Mouse (Mus musculus): ENCODE data around the gene Padi6. TPM values are rescaled to one million over a fixed set of nuclear protein-coding genes. Genes with fewer than 3 reads are reported as not detected.

Gene Padi6
- not detected in 2 replicates for polyA plus RNA-seq (2015; fragmentation: Nextera tagmentation; extraction: Ambion mirVana)

DNA sequence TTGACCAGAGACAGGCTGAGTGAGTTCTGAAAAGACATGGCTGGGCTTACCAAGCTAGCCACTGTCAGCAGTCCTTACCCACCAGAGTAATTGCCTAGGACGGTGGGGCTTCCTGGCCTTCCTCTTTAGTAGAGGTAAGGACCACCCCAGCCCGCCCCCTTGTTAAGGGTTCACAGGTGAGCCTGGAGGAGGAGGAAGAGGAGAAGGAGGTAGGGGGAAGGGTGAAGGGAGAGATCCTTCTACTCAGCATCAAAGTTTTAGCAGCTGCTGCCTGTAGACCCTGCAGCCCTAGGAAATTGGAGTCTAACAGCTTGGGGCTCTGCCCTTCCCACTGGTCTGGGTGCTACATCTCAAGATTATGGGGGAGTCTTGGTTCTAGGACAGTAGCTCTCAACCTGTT is at the start of gene Padi6:
Gene Padi6, minus strand, starts transcription at position 101 of the 400 bp plus-strand sequence.
- H3K4me2 ChIP-seq (ENCODE audit: low read depth, low read length), result no peak within 1 kb of the TSS
- no peak within 1 kb of the TSS for H3K4me3 ChIP-seq (ENCODE audit: low read depth, low read length)
- H3K9me3 ChIP-seq (replicated peaks; ENCODE audit: control insufficient read depth, low read length), result no peaks in the 10 kb centered on the region
- 57% methylated on average over 2 of the region's 2 CpGs for WGBS (ENCODE audit: insufficient replicate concordance)
- H3K27me3 ChIP-seq (ENCODE audit: control insufficient read depth, insufficient read depth, low read depth, low read length), result no peaks in the 10 kb centered on the region
- no peak for ATAC-seq (ENCODE audit: low read depth)
- no peaks in the 10 kb centered on the region for H3K4me1 ChIP-seq (ENCODE audit: control insufficient read depth, low read depth, low read length)
- H3K27ac ChIP-seq (ENCODE audit: low read length), result no peak within 1 kb of the TSS
- no peak within 1 kb of the TSS for H3K9ac ChIP-seq (ENCODE audit: low read depth, low read length)
- H3K36me3 ChIP-seq (ENCODE audit: control insufficient read depth, insufficient read depth), result no peaks in the 10 kb centered on the region

GRCm38 (mm10) chr4:140791071-140791470 is 48.6 kb upstream of the Padi6 start:
- 65% methylated on average over 16 of the region's 16 CpGs for WGBS (ENCODE audit: insufficient replicate concordance)
- Histone ChIP-seq H3K9me3 (replicated peaks; ENCODE audit: control insufficient read depth, low read length) (no peaks in the 10 kb centered on the region), H3K27me3 (ENCODE audit: control insufficient read depth, insufficient read depth, low read depth, low read length) (no peaks in the 10 kb centered on the region), H3K4me3 (ENCODE audit: low read depth, low read length) (no peak overlapping the region), H3K36me3 (ENCODE audit: control insufficient read depth, insufficient read depth) (no peaks in the 10 kb centered on the region), H3K9ac (ENCODE audit: low read depth, low read length) (no peak overlapping the region), H3K4me1 (ENCODE audit: control insufficient read depth, low read depth, low read length) (no peaks in the 10 kb centered on the region), H3K4me2 (ENCODE audit: low read depth, low read length) (no peak overlapping the region), H3K27ac (ENCODE audit: low read length) (no peak overlapping the region)
- no peak for ATAC-seq (ENCODE audit: low read depth)

- H3K9me3 ChIP-seq (replicated peaks; ENCODE audit: control insufficient read depth, low read length), result no peaks in the 10 kb centered on the region
- no peaks in the 10 kb centered on the region for H3K36me3 ChIP-seq (ENCODE audit: control insufficient read depth, insufficient read depth)
- no peaks in the 10 kb centered on the region for H3K4me1 ChIP-seq (ENCODE audit: control insufficient read depth, low read depth, low read length)
- ATAC-seq (ENCODE audit: low read depth), result no peak
- no peaks in the 10 kb centered on the region for H3K27me3 ChIP-seq (ENCODE audit: control insufficient read depth, insufficient read depth, low read depth, low read length)
- no peak overlapping the region for H3K4me3 ChIP-seq (ENCODE audit: low read depth, low read length)
- no peak overlapping the region for H3K27ac ChIP-seq (ENCODE audit: low read length)
- no peak overlapping the region for H3K4me2 ChIP-seq (ENCODE audit: low read depth, low read length)
- no peak overlapping the region for H3K9ac ChIP-seq (ENCODE audit: low read depth, low read length)
- WGBS (ENCODE audit: insufficient replicate concordance), result 73% methylated on average over 4 of the region's 4 CpGs
Observed at GRCm38 (mm10) chr4:140789983-140790382, 47.5 kb upstream of the Padi6 start.

- Histone ChIP-seq H3K4me1 (ENCODE audit: control insufficient read depth, low read depth, low read length) (no peaks in the 10 kb centered on the region), H3K9ac (ENCODE audit: low read depth, low read length) (no peak overlapping the region), H3K4me3 (ENCODE audit: low read depth, low read length) (no peak overlapping the region), H3K36me3 (ENCODE audit: control insufficient read depth, insufficient read depth) (no peaks in the 10 kb centered on the region), H3K9me3 (replicated peaks; ENCODE audit: control insufficient read depth, low read length) (no peaks in the 10 kb centered on the region; the same call in 1 of the 2 replicates), H3K27me3 (ENCODE audit: control insufficient read depth, insufficient read depth, low read depth, low read length) (no peaks in the 10 kb centered on the region), H3K4me2 (ENCODE audit: low read depth, low read length) (no peak overlapping the region), H3K27ac (ENCODE audit: low read length) (peak overlapping the region; percentile 15; the same call in 1 of the 2 replicates)
- WGBS (ENCODE audit: insufficient replicate concordance), result 45% methylated on average over 6 of the region's 6 CpGs
- no peak for ATAC-seq (ENCODE audit: low read depth)
Observed at GRCm38 (mm10) chr4:140788983-140789382, 46.5 kb upstream of the Padi6 start.

GRCm38 (mm10) chr4:140788264-140788663 is 45.8 kb upstream of the Padi6 start:
- ATAC-seq (ENCODE audit: low read depth), result no peak
- Histone ChIP-seq H3K27me3 (ENCODE audit: control insufficient read depth, insufficient read depth, low read depth, low read length) (no peaks in the 10 kb centered on the region), H3K4me1 (ENCODE audit: control insufficient read depth, low read depth, low read length) (no peaks in the 10 kb centered on the region), H3K4me3 (ENCODE audit: low read depth, low read length) (no peak overlapping the region), H3K9ac (ENCODE audit: low read depth, low read length) (no peak overlapping the region), H3K4me2 (ENCODE audit: low read depth, low read length) (no peak overlapping the region), H3K27ac (ENCODE audit: low read length) (peak overlapping the region; percentile 67), H3K9me3 (replicated peaks; ENCODE audit: control insufficient read depth, low read length) (no peaks in the 10 kb centered on the region; the same call in 1 of the 2 replicates), H3K36me3 (ENCODE audit: control insufficient read depth, insufficient read depth) (no peaks in the 10 kb centered on the region)
- WGBS (ENCODE audit: insufficient replicate concordance), result 43% methylated on average over 6 of the region's 6 CpGs

GRCm38 (mm10) chr4:140787414-140787813 is 45.0 kb upstream of the Padi6 start:
- ATAC-seq (ENCODE audit: low read depth), result peak; percentile 40
- Histone ChIP-seq H3K4me3 (ENCODE audit: low read depth, low read length) (no peak overlapping the region), H3K27me3 (ENCODE audit: control insufficient read depth, insufficient read depth, low read depth, low read length) (no peaks in the 10 kb centered on the region), H3K4me2 (ENCODE audit: low read depth, low read length) (no peak overlapping the region), H3K9ac (ENCODE audit: low read depth, low read length) (no peak overlapping the region), H3K27ac (ENCODE audit: low read length) (peak overlapping the region; percentile 67), H3K36me3 (ENCODE audit: control insufficient read depth, insufficient read depth) (no peaks in the 10 kb centered on the region), H3K9me3 (replicated peaks; ENCODE audit: control insufficient read depth, low read length) (no peaks in the 10 kb centered on the region; the same call in 1 of the 2 replicates), H3K4me1 (ENCODE audit: control insufficient read depth, low read depth, low read length) (no peaks in the 10 kb centered on the region)
- 26% methylated on average over 4 of the region's 4 CpGs for WGBS (ENCODE audit: insufficient replicate concordance)

DNA sequence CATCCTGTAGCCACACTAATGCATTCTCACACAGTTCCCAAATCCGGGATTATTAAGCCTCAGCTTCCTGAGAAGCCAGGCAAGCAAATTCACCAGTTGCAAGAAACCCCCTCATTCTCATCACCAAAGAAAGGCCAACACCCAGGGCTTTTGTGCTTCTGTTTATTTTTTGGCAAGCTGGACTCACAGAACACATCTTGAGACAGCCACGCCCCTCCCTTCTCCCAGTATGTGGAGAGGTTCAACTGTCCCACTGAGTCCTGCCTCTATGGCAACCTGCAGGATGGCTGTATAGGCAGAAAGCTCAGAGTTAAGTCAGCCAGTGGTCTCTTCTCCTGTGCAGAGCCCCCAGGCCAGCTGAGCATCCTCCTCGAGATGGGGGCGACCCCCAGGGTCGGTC is 42.8 kb upstream of the Padi6 start:
- WGBS (ENCODE audit: insufficient replicate concordance), result 61% methylated on average over 5 of the region's 5 CpGs
- H3K27ac ChIP-seq (ENCODE audit: low read length), result no peak overlapping the region
- H3K9ac ChIP-seq (ENCODE audit: low read depth, low read length), result no peak overlapping the region
- H3K36me3 ChIP-seq (ENCODE audit: control insufficient read depth, insufficient read depth), result no peaks in the 10 kb centered on the region
- ATAC-seq (ENCODE audit: low read depth), result no peak
- H3K4me2 ChIP-seq (ENCODE audit: low read depth, low read length), result no peak overlapping the region
- H3K27me3 ChIP-seq (ENCODE audit: control insufficient read depth, insufficient read depth, low read depth, low read length), result no peaks in the 10 kb centered on the region
- H3K9me3 ChIP-seq (replicated peaks; ENCODE audit: control insufficient read depth, low read length), result no peaks in the 10 kb centered on the region; the same call in 1 of the 2 replicates
- H3K4me3 ChIP-seq (ENCODE audit: low read depth, low read length), result no peak overlapping the region
- H3K4me1 ChIP-seq (ENCODE audit: control insufficient read depth, low read depth, low read length), result no peaks in the 10 kb centered on the region; the same call in 1 of the 2 replicates

DNA sequence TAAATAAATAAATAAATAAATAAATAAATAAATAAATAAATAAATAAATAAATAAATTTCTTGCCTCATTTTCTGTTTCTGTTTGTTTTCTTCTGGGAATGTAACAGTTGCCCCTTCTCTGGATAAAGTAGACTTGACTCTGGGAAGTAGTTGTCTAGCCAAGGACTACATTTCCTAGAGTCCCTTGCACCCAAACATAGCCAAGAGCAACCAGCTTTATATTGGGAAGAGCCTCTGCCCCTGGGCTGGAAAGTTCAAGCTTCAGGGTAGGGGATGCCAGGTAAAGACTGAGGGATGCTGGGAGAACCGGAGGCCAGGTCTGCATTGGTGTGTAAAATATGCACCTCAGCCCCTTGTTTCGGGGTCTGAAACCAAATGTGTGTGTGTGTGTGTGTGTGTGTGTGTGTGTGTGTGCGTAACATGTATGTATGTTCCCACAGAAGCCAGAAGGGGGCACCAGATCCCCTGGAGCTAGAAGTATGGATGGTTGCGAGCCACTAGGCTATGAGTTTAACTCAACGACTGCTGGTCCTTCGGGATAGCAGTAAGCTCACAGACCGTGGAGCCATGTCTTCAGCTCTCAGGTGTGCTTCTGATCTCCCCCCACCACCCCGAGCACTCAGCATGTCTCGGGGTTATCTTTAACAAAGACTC is 42.0 kb upstream of the Padi6 start:
- 77% methylated on average over 9 of the region's 9 CpGs for WGBS (ENCODE audit: insufficient replicate concordance)
- Histone ChIP-seq H3K4me3 (ENCODE audit: low read depth, low read length) (no peak overlapping the region), H3K9ac (ENCODE audit: low read depth, low read length) (no peak overlapping the region), H3K9me3 (replicated peaks; ENCODE audit: control insufficient read depth, low read length) (no peaks in the 10 kb centered on the region; the same call in 1 of the 2 replicates), H3K27ac (ENCODE audit: low read length) (no peak overlapping the region), H3K4me1 (ENCODE audit: control insufficient read depth, low read depth, low read length) (no peaks in the 10 kb centered on the region; the same call in 1 of the 2 replicates), H3K27me3 (ENCODE audit: control insufficient read depth, insufficient read depth, low read depth, low read length) (no peaks in the 10 kb centered on the region), H3K4me2 (ENCODE audit: low read depth, low read length) (no peak overlapping the region), H3K36me3 (ENCODE audit: control insufficient read depth, insufficient read depth) (no peaks in the 10 kb centered on the region)
- ATAC-seq (ENCODE audit: low read depth), result no peak

DNA sequence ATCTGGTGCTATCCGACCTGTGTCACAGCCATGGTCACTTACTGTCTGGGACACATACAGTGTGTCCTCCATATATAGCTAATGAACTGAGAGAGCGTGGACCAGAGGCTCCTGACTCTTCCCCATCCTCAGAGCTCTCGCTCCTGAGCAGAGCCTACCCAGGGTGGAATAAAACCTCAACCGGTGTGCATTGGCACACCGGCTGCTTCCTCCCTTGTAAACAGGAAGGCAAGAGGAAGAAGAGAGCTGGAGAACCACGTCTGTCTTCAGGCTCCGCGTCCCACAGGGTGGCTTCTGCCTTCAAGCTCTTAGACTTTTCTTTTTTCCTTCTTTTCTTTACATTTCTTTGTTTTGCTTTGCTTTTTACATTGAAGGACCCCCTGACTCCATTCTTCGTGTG is 40.4 kb upstream of the Padi6 start:
- WGBS (ENCODE audit: insufficient replicate concordance), result 38% methylated on average over 9 of the region's 9 CpGs
- ATAC-seq (ENCODE audit: low read depth), result no peak
- Histone ChIP-seq H3K27me3 (ENCODE audit: control insufficient read depth, insufficient read depth, low read depth, low read length) (no peaks in the 10 kb centered on the region), H3K36me3 (ENCODE audit: control insufficient read depth, insufficient read depth) (no peaks in the 10 kb centered on the region), H3K4me2 (ENCODE audit: low read depth, low read length) (no peak overlapping the region), H3K4me1 (ENCODE audit: control insufficient read depth, low read depth, low read length) (no peaks in the 10 kb centered on the region; the same call in 1 of the 2 replicates), H3K9ac (ENCODE audit: low read depth, low read length) (no peak overlapping the region), H3K4me3 (ENCODE audit: low read depth, low read length) (no peak overlapping the region), H3K9me3 (replicated peaks; ENCODE audit: control insufficient read depth, low read length) (no peaks in the 10 kb centered on the region; the same call in 1 of the 2 replicates), H3K27ac (ENCODE audit: low read length) (0 out of 2 replicates have a peak overlapping the region, but pooled peaks have one; percentile 3)

Data from liver, embryonic 16.5 days (tissue).